Mouse (Mus musculus): ENCODE data around the gene Alkbh4. TPM values are rescaled to one million over a fixed set of nuclear protein-coding genes. Genes with fewer than 3 reads are reported as not detected.

The Alkbh4 gene
- total RNA-seq, 2 experiments from 2014 or later, result 9.8 to 10.2 TPM

DNA sequence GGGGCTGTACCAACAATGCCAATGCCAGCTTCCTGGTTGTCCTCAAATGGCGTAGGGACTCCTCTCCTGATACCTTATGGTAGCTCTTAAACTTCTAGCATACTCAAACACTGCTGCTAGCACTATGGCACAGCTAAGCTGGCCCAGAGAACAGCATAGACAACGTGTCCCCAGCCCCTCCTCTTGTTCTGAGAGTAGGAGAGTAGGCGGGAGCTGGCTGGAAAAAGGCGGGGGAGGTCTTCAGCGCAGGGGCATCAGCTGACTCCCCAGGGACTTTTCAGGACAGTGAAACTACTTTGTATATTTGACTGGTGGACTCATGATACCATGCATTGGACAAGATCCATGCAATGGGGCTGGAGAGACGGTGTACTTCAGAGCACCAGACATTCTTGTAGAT, 46.1 kb downstream of the Alkbh4 start:
- DNase-seq, result peak; percentile 72 to 73

DNA sequence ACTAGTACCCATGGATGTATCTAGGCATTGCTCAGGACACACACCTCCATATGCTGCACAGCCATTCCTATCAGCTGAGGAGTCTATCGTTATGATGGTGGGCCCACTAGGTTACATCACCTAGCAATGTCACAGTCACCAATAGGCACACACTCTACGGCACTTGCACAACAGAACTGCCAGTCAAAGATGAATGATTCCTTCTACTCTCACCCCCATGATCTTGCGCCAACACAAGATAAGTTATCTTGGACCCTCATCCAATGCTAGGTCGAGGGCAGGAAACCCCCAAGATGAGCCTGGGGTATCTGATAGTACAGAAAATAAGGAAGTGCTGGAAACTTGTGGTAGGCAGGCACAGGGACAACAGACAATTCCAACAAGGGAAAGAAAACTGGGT, 46.9 kb downstream of the Alkbh4 start:
- no peak for DNase-seq

DNA sequence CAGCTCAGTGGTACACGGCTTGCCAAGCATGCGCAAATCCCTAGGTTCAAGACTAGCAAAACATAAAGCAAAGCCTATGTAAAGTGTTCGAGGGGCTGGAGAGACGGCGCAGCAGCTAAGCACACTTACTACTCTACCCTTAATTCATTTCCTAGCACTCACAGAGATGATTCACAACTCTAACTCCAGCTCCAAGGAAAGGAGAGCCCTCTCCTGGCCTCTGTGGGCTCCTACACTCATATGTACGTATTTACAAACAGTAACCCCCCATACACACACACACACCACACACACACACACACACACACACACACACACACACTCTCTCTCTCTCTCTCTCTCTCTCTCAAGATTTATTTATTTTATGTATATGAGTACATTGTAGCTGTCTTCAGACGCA, 47.8 kb downstream of the Alkbh4 start:
- DNase-seq, result no peak

DNA sequence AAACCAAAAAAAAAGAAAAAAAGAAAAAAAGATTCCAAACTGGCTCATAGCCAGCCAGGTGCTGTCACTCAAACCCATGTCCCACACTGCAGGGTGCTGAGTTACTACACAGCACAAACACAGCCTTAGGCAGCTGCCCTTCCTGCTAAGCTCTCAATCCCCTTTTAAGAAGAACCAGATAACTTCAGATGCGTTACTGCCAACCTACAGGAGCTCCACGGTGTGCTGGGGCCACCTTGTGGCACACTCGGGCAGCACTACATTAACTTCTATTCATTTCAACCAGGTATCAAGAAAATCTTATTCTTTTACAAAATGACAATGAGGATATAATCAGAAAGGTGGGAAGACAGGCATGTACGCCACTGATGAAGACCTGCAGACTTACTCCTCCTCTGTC, 50.8 kb downstream of the Alkbh4 start:
- peak in 1 of 2 experiments; percentile 40 for DNase-seq

Small RNA genes within 50 kb of the gene (microRNA-seq; reads per million reads assigned to microRNA genes)
- gene Mir7035, result 0.30 to 0.85 reads per million in 2 experiments

Other genes starting within 250 kb of the Alkbh4 start
- gene Hspb1, start 248.2 kb upstream of the Alkbh4 start, total RNA-seq (2021), result 10 to 100 TPM; 19.2 to 28.1 TPM
- 1,000 to 10,000 TPM; 1,259 to 1,347 TPM for gene Ywhag, start 201.5 kb upstream of the Alkbh4 start, total RNA-seq (2021)
- 1 to 10 TPM; 1.4 to 1.7 TPM for gene Ssc4d, start 161.6 kb upstream of the Alkbh4 start, total RNA-seq (2021)
- not detected for gene Zp3, start 156.0 kb upstream of the Alkbh4 start, total RNA-seq (2021)
- 1 to 10 TPM; 7.9 to 8.0 TPM for gene Dtx2, start 141.3 kb upstream of the Alkbh4 start, total RNA-seq (2021)
- gene Upk3b, start 97.7 kb upstream of the Alkbh4 start, total RNA-seq (2021), result not detected
- not detected for gene Upk3bl, start 81.7 kb upstream of the Alkbh4 start, total RNA-seq (2021)
- 1 to 10 TPM; 2.2 to 3.2 TPM for gene Rasa4, start 52.2 kb upstream of the Alkbh4 start, total RNA-seq (2021)
- gene Polr2j, start 19.5 kb upstream of the Alkbh4 start, total RNA-seq (2021), result 10 to 100 TPM; 64.0 to 75.6 TPM
- gene Lrwd1, start 72 bp upstream of the Alkbh4 start, total RNA-seq (2021), result 10 to 100 TPM; 14.5 to 17.3 TPM
- gene Orai2, start 34.6 kb downstream of the Alkbh4 start, total RNA-seq (2021), result 100 to 1,000 TPM; 144 to 145 TPM
- 10 to 100 TPM; 35.2 to 41.4 TPM for gene Prkrip1, start 62.8 kb downstream of the Alkbh4 start, total RNA-seq (2021)
- gene Sh2b2, start 110.4 kb downstream of the Alkbh4 start, total RNA-seq (2021), result 1 to 10 TPM; 5.0 to 6.6 TPM

Measured in layer of hippocampus, postnatal 36 days (tissue).